Mouse (Mus musculus): Measurements from ENCODE around the gene Myoz1. TPM values are rescaled to one million over a fixed set of nuclear protein-coding genes. Genes with fewer than 3 reads are reported as not detected.
"Not testable (repeated sequence)": the region's sequence is repeated elsewhere in the genome, so short reads cannot be mapped to it uniquely, and the experiment has no call there.

The Myoz1 gene
- polyA plus RNA-seq, 1 experiment from 2014 or later = 13.2 TPM

DNA sequence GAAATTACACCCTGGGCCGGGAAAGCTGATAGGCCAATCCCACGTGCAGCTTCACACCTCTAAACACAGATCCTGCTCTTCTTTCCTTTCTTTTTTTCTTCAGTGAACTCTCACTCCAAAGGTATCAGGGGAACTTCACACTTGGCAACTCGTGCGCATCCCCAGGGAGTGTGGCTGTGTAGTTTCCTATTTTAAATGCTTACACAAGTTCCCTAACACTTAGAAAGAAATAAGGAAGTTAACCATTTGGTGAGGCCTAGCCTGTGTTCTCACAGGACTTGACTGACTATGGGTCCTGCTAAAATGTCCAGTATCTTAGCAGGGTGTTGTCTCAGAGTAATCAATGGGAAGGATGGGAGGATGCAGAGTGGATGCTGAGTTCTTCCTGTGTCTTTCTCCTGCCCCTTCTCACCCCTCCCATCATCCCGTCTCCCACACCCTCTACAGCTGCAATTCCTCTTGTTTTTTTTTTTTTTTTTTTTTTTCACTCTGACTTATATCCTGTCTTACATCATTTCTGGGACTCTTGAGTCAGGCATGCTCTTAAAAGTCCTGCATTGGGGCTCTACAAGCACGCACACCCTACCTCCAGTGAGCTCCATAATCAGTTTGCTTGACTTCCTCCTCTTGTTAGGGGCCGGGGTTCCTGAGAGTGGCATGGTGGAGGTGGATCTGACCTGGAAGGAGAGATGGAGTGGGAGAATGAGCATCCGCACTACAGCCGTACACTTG is 1.5 kb downstream of the Myoz1 start:
- H3K9me3 ChIP-seq = no peaks in the 10 kb centered on the region
- H3K36me3 ChIP-seq = no peaks in the 10 kb centered on the region
- H3K4me2 ChIP-seq = no peak overlapping the region
- no peak overlapping the region for H3K27ac ChIP-seq
- H3K4me1 ChIP-seq = no peaks in the 10 kb centered on the region
- 67% methylated on average over 9 of the region's 9 CpGs for WGBS
- no peak for ATAC-seq (ENCODE audit: insufficient number of reproducible peaks, low FRiP score, low TSS enrichment, low read depth)
- H3K4me3 ChIP-seq = no peak overlapping the region
- no peaks in the 10 kb centered on the region for H3K27me3 ChIP-seq
- no peak overlapping the region for H3K9ac ChIP-seq

DNA sequence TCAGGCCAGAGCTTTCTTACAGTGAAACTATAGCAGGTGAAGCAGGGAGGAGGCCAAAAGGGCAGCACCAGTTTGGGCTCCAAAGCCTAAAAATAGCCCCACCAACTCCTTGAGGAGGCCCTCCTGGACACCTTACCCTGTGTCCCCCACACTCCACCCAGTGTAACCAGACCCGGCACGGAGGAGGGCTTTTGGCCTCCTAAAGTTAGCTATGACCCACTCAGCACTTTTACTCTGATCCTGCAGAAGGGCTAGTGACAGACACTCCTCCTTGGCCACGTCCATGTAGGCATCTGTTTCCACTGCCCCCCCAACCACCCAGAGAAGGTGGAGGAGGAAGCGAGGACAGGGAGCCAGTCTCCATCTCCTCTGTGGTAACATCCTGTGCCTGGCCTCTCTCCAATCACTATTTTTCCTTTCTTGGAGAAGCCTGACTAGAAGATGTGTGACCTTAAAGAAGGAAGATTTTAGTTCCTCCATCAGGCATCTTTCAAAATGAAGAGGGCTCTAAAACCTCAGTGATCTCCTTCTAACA is 4.6 kb downstream of the Myoz1 start:
- no peak overlapping the region for H3K27ac ChIP-seq
- no peaks in the 10 kb centered on the region for H3K4me1 ChIP-seq
- H3K36me3 ChIP-seq = no peaks in the 10 kb centered on the region
- no peak overlapping the region for H3K4me2 ChIP-seq
- H3K4me3 ChIP-seq = no peak overlapping the region
- no peaks in the 10 kb centered on the region for H3K9me3 ChIP-seq
- no peaks in the 10 kb centered on the region for H3K27me3 ChIP-seq
- WGBS = 63% methylated on average over 4 of the region's 4 CpGs
- 0 out of 2 replicates have a peak, but pooled peaks have one; percentile 36 for ATAC-seq (ENCODE audit: insufficient number of reproducible peaks, low FRiP score, low TSS enrichment, low read depth)
- H3K9ac ChIP-seq = no peak overlapping the region

DNA sequence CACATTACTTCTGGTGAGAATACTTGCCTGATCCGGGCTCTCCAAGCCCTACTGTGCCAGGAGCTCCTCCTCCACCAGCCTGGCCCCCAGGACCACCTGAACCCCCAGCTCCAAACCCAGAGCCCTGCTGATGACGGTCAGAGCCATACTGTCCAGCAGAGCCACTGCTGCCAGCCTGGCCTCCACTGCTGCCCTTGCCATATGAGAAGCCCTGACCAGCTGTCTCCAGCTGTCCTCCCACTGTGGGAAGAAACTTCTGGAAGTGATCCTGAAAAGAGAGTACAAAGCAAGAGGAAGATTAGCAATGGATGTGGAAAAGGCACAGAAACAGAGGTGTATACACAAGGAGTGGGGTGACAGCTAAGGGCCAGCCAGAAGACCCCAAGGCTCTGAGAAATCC is 5.3 kb downstream of the Myoz1 start:
- H3K4me3 ChIP-seq = no peak overlapping the region
- no peak overlapping the region for H3K4me2 ChIP-seq
- WGBS = 70% methylated on average over 2 of the region's 2 CpGs
- no peaks in the 10 kb centered on the region for H3K9me3 ChIP-seq
- no peak overlapping the region for H3K9ac ChIP-seq
- no peaks in the 10 kb centered on the region for H3K36me3 ChIP-seq
- ATAC-seq (ENCODE audit: insufficient number of reproducible peaks, low FRiP score, low TSS enrichment, low read depth) = no peak
- H3K27me3 ChIP-seq = no peaks in the 10 kb centered on the region
- H3K27ac ChIP-seq = no peak overlapping the region
- no peaks in the 10 kb centered on the region for H3K4me1 ChIP-seq

DNA sequence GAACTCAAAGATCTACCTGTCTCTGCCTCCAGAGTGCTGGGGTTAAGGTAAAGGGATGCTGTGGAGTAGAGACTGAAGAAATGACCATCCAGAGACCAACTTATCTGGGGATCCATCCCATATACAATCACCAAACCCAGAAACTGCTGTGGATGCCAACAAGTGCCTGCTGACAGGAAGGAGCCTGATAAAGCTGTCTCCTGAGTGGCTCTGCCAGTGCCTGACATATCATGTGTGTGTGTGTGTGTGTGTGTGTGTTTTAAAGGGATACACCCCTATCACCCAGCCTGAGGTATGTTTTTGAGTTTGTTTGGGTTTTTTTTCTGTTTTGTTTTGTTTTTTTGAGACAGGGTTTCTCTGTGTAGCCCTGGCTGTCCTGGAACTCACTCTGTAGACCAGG is 10.0 kb downstream of the Myoz1 start:
- Histone ChIP-seq H3K36me3 (no peaks in the 10 kb centered on the region), H3K9ac (no peak overlapping the region), H3K4me2 (no peak overlapping the region), H3K27ac (no peak overlapping the region), H3K4me3 (no peak overlapping the region), H3K4me1 (no peaks in the 10 kb centered on the region), H3K27me3 (no peaks in the 10 kb centered on the region), H3K9me3 (no peaks in the 10 kb centered on the region)
- no peak for ATAC-seq (ENCODE audit: insufficient number of reproducible peaks, low FRiP score, low TSS enrichment, low read depth)

DNA sequence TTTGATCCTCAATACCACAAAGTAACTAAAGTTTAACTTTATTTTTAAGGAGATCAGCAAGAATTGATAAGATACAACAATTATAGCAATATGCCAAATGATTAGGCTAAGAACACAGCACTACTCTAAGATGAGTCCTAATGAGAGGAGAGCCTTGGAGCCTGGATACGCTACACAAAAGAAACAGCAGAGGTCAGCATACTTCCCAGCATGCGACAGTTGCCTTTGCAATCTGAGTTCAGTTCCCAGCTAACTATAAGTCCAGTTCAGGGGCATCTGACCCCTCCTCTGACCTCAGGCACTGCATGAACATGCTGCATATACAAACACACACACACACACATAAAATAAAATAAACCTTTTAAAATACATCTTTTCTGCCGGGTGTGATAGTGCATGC is 10.8 kb downstream of the Myoz1 start:
- H3K4me1 ChIP-seq = no peaks in the 10 kb centered on the region
- WGBS = 43% methylated on average over 3 of the region's 3 CpGs
- H3K4me2 ChIP-seq = no peak overlapping the region
- H3K36me3 ChIP-seq = no peaks in the 10 kb centered on the region
- H3K9ac ChIP-seq = no peak overlapping the region
- no peak overlapping the region for H3K4me3 ChIP-seq
- no peaks in the 10 kb centered on the region for H3K9me3 ChIP-seq
- ATAC-seq (ENCODE audit: insufficient number of reproducible peaks, low FRiP score, low TSS enrichment, low read depth) = no peak
- H3K27ac ChIP-seq = no peak overlapping the region
- H3K27me3 ChIP-seq = no peaks in the 10 kb centered on the region

DNA sequence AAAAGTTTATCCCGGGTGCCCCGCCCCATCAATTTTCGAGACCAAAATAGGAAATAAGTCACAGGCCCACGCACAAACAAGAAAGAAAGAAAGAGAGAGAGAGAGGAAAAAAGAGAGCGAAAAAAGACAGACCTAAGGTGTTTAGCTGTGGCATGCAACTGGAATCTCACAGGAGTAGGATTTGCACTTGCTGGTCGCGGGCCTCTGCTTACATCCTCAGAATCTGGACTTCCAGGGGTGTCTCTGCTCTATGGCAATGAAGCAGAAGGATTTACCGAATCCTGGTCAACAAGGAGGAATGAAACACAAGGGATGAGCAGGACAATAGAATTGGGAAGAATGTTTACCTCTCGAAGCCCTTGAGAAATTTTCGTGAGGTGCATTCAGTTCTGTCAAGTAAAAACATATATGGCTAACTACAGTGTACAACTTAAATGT is 14.9 kb downstream of the Myoz1 start:
- Histone ChIP-seq H3K4me3 (peak overlapping the region; percentile 75), H3K36me3 (no peaks in the 10 kb centered on the region), H3K27me3 (no peaks in the 10 kb centered on the region), H3K27ac (peak overlapping the region; percentile 94), H3K9ac (peak overlapping the region; percentile 84), H3K4me1 (peaks cover 5% of the 10 kb centered on the region), H3K4me2 (peak overlapping the region; percentile 48), H3K9me3 (no peaks in the 10 kb centered on the region)
- WGBS = 18% methylated on average over 10 of the region's 10 CpGs
- no peak for ATAC-seq (ENCODE audit: insufficient number of reproducible peaks, low FRiP score, low TSS enrichment, low read depth)

DNA sequence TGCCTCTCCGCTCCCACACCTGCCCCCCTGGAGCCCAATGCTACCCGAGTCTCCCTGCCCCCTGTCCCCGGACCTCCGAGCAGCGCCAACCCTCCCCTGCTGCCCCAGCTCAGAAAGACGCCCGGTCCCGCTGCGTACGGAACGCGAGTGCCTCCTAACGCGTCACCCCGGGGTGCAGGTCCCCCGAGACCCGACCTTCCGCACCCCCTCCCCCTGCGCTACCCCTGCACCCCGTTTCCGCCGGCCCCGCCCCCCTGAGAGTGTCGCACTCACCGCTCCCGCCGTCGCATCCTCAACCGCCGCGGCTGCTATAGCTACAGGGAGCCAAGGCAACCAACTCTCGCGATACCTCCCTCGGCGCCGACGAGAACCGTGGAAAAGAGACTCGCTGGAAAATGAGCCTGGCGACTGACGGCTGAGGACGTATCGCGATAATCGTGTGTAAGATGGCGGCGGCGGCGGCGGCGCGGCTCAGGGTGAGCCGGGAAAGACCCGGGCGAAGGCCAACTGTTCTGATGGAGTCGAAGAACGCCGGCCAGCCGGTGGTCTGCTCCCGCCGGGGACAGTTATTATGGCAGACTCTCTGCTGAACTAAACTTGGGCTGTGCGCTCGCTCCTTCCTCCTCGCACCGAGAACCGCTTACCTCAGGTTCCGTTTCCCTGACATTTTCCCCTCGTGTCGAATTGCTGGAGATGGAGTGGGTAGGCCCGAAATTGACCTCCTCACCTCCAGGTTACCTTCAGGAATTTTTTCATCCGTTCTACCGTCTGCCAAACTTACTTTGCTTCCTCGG is 15.5 kb downstream of the Myoz1 start, which contains the start of gene Usp54:
TSS of gene Usp54 (minus strand) at position 420 of the 794 bp plus-strand sequence.
- H3K9me3 ChIP-seq = no peaks in the 10 kb centered on the region
- peak within 1 kb of the TSS; percentile 94 for H3K27ac ChIP-seq
- peak within 1 kb of the TSS; percentile 76 for H3K4me2 ChIP-seq
- ATAC-seq (ENCODE audit: insufficient number of reproducible peaks, low FRiP score, low TSS enrichment, low read depth) = peak; percentile 89
- H3K36me3 ChIP-seq = no peaks in the 10 kb centered on the region
- H3K4me3 ChIP-seq = peak within 1 kb of the TSS; percentile 75
- under 1% methylated on average over 72 of the region's 73 CpGs for WGBS
- H3K4me1 ChIP-seq = peaks cover 5% of the 10 kb centered on the region
- peak within 1 kb of the TSS; percentile 84 for H3K9ac ChIP-seq
- H3K27me3 ChIP-seq = no peaks in the 10 kb centered on the region

DNA sequence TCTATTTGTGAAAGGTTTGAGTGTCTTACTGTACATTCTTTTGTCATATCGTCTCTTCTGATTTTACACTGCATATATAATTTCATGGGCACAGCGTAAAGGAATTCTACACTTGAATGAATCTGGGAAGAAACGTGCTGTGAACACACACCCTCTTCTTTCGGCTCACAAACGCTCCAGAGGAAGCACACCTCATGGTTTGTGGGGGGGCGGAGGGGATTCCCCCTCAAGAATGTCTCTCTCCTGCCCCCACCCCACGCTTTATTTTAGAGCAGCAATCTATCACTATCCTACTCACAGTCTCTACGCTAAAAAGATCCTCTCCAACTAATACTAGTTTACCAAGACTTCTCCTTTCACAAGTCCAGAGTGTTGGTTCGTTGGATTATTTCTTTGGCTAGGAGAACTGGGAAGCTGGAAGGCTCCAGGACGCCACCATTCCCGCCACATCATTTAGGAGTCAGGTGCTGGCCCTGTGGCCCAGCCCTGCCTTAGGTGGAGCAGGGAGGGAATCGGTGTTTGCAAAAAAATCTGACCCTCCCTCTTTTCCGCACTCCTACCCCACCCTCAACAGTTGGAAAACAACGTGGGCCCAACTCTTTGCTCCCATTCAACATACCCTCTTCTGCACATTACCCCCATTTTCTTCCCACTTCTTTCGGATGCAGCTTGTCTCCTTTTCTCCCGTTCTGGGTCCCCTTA is 16.3 kb downstream of the Myoz1 start:
- 1% methylated on average over 16 of the region's 16 CpGs for WGBS
- peaks cover 5% of the 10 kb centered on the region for H3K4me1 ChIP-seq
- H3K27ac ChIP-seq = peak overlapping the region; percentile 94
- H3K27me3 ChIP-seq = no peaks in the 10 kb centered on the region
- H3K36me3 ChIP-seq = no peaks in the 10 kb centered on the region
- peak; percentile 26; the same call in 1 of the 2 replicates for ATAC-seq (ENCODE audit: insufficient number of reproducible peaks, low FRiP score, low TSS enrichment, low read depth)
- peak overlapping the region; percentile 84 for H3K9ac ChIP-seq
- H3K9me3 ChIP-seq = no peaks in the 10 kb centered on the region
- peak overlapping the region; percentile 75 for H3K4me3 ChIP-seq
- H3K4me2 ChIP-seq = peak overlapping the region; percentile 76

DNA sequence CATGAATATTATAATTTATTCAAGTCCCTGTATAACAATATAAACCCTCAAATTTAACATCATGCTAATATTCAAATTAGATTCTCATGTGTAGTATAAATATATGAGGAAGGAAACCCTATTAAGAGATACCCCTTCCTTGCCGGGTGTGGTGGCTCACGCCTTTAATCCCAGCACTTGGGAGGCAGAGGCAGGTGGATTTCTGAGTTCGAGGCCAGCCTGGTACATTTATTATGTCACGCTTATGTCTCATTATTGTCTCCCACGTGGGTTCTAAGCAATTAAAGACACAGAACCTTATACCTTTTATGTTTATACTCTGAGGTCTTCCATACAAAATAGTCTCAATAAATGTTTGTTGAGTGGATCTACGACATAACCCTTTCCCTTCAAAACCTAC is 17.6 kb downstream of the Myoz1 start:
- Histone ChIP-seq H3K4me3 (no peak overlapping the region), H3K27me3 (no peaks in the 10 kb centered on the region), H3K4me2 (no peak overlapping the region), H3K9ac (no peak overlapping the region), H3K27ac (no peak overlapping the region), H3K9me3 (no peaks in the 10 kb centered on the region), H3K4me1 (peaks cover 5% of the 10 kb centered on the region), H3K36me3 (no peaks in the 10 kb centered on the region)
- 89% methylated on average over 6 of the region's 6 CpGs for WGBS
- no peak for ATAC-seq (ENCODE audit: insufficient number of reproducible peaks, low FRiP score, low TSS enrichment, low read depth)

DNA sequence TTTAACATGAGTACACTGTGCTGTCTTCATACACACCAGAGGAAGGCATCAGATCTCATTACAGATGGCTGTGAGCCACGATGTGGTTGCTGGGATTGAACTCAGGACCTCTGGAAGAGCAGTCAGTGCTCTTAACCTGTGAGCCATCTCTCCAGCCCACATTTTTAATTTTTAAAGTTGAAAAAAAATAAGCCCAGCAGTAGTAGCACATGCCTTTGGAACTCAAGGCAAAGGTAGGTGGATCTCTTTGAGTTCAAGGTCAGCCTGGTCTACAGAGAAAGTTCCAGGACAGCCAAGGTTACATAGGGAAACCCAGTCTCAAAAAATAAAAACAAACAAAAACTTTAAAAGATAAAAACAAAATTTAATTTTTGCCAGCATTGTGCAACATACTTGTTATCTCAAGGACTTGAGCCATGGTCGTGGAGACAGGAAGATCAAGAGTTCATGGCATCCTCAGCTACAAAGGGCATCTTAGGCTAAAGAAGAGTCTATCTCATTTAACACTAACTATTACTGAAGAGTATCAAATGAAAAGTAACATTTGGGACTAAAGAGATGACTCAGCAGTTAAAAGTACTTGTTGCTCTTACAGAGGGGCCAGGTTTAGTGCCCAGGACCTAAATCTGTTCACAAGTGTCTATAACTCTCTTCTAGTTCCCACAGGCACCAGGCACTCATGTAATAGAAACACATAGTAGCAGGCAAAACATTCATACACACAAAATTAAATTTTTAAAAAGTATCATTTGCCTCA is 18.3 kb downstream of the Myoz1 start:
- no peak overlapping the region for H3K4me3 ChIP-seq
- H3K27ac ChIP-seq = no peak overlapping the region
- H3K4me2 ChIP-seq = no peak overlapping the region
- ATAC-seq (ENCODE audit: insufficient number of reproducible peaks, low FRiP score, low TSS enrichment, low read depth) = no peak
- no peak overlapping the region for H3K9ac ChIP-seq
- WGBS = 79% methylated on average over 2 of the region's 2 CpGs
- peaks cover 5% of the 10 kb centered on the region for H3K4me1 ChIP-seq
- H3K27me3 ChIP-seq = no peaks in the 10 kb centered on the region
- no peaks in the 10 kb centered on the region for H3K9me3 ChIP-seq
- H3K36me3 ChIP-seq = no peaks in the 10 kb centered on the region

DNA sequence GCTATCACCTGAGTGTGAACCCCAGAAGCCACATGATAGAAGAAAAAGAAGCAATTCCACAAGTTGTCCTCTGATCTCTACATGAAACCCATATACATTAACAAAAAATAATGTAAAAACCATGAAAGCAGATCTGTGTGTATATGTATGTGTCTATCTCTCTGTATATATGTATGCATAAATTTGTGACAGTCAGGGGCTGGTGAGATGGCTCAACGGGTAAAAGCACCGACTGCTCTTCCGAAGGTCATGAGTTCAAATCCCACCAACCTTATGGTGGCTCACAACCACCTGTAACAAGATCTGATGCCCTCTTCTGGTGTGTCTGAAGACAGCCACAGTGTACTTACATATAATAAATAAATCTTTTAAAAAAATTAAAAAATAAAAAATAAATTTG is 19.4 kb downstream of the Myoz1 start:
- ATAC-seq (ENCODE audit: insufficient number of reproducible peaks, low FRiP score, low TSS enrichment, low read depth); H3K36me3 ChIP-seq; H3K9me3 ChIP-seq; H3K4me2 ChIP-seq; H3K4me1 ChIP-seq; H3K4me3 ChIP-seq; H3K27ac ChIP-seq; H3K27me3 ChIP-seq; H3K9ac ChIP-seq: not testable (repeated sequence)
- WGBS = 97% methylated on average over 3 of the region's 3 CpGs
